Mouse (Mus musculus): Measurements from ENCODE around the gene Omg. TPM values are rescaled to one million over a fixed set of nuclear protein-coding genes. Genes with fewer than 3 reads are reported as not detected.
A peak's percentile ranks its signal among the peaks of the same experiment; 100 is the strongest.

Gene Omg
- not detected in 2 replicates for polyA plus RNA-seq (2012; ENCODE audit: insufficient read depth, insufficient read length, low replicate concordance, missing spikeins)

DNA sequence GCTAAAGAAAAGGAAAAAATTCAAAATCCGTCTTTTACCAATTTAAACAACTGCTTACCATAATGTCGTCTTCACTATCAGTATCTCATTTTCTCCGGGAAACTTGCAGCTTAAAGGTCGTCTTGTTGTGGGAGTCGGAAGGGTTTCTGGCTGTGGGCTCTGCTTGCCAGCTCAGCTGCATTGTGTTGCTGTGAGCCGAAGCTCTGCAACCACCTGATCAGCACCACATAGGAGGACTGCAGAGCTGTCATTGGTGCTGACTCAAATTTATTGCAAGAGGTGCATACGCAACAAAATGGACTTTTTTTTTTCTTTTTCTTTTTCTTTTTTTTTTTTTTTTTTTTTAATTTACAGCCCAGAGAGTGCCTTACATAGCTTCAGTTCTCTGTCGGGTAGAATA, at the start of gene Omg:
Gene Omg (minus strand): TSS at position 240 of the 400 bp plus-strand sequence.
- Histone ChIP-seq H3K27ac (ENCODE audit: insufficient read depth, low read depth, low read length) (peak within 1 kb of the TSS; percentile 54), H3K4me1 (ENCODE audit: control insufficient read depth, insufficient read depth, low read length) (peaks cover 3% of the 10 kb centered on the region; the same call in 1 of the 2 replicates), H3K4me3 (ENCODE audit: insufficient read depth, low read depth, low read length) (peak within 1 kb of the TSS; percentile 29)
- WGBS: 11% methylated on average over 8 of the region's 8 CpGs
- TF ChIP-seq CTCF (IDR thresholded peaks at IDR 0.05; ENCODE audit: insufficient read depth, low read depth, low read length) (no peak), POLR2A (IDR thresholded peaks at IDR 0.05; ENCODE audit: insufficient read depth, low read depth, low read length) (peak; percentile 70)

GRCm38 (mm10) chr11:79552622-79553021, 48.7 kb upstream of the Omg start:
- H3K4me3 ChIP-seq (ENCODE audit: insufficient read depth, low read depth, low read length): no peak overlapping the region
- no peak overlapping the region for H3K27ac ChIP-seq (ENCODE audit: insufficient read depth, low read depth, low read length)
- 89% methylated on average over 1 of the region's 1 CpGs for WGBS
- TF ChIP-seq POLR2A (IDR thresholded peaks at IDR 0.05; ENCODE audit: insufficient read depth, low read depth, low read length): no peak
- no peak for TF ChIP-seq CTCF (IDR thresholded peaks at IDR 0.05; ENCODE audit: insufficient read depth, low read depth, low read length)
- no peaks in the 10 kb centered on the region for H3K4me1 ChIP-seq (ENCODE audit: control insufficient read depth, insufficient read depth, low read length)

DNA sequence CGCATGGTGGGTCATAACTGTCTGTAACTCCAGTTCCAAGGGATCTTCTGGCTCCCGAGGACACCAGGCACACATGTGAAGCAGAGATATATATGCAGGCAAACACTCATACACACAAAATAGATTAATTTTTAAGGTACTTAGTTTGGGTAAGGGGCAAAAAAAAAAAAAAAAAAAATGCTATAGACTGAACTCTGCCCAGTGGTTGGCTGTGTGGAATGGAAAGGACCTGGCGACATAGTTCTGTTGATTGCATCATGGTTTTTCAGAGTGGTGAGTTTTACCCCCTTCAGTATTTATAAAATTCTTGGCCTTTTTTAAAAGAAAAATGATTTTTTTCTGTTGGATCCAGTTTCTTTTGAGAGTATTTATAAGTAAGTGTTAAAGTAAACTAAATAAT, 32.4 kb upstream of the Omg start:
- TF ChIP-seq CTCF (IDR thresholded peaks at IDR 0.05; ENCODE audit: insufficient read depth, low read depth, low read length) (no peak), POLR2A (IDR thresholded peaks at IDR 0.05; ENCODE audit: insufficient read depth, low read depth, low read length) (no peak)
- Histone ChIP-seq H3K27ac (ENCODE audit: insufficient read depth, low read depth, low read length) (no peak overlapping the region), H3K4me1 (ENCODE audit: control insufficient read depth, insufficient read depth, low read length) (peaks cover 10% of the 10 kb centered on the region), H3K4me3 (ENCODE audit: insufficient read depth, low read depth, low read length) (no peak overlapping the region)
- WGBS: 100% methylated on average over 3 of the region's 3 CpGs

GRCm38 (mm10) chr11:79535554-79535953, 31.7 kb upstream of the Omg start:
- no peak overlapping the region for H3K4me3 ChIP-seq (ENCODE audit: insufficient read depth, low read depth, low read length)
- no peak overlapping the region for H3K27ac ChIP-seq (ENCODE audit: insufficient read depth, low read depth, low read length)
- 92% methylated on average over 4 of the region's 4 CpGs for WGBS
- no peak for TF ChIP-seq CTCF (IDR thresholded peaks at IDR 0.05; ENCODE audit: insufficient read depth, low read depth, low read length)
- TF ChIP-seq POLR2A (IDR thresholded peaks at IDR 0.05; ENCODE audit: insufficient read depth, low read depth, low read length): no peak
- peaks cover 10% of the 10 kb centered on the region for H3K4me1 ChIP-seq (ENCODE audit: control insufficient read depth, insufficient read depth, low read length)

- Histone ChIP-seq H3K27ac (ENCODE audit: insufficient read depth, low read depth, low read length) (no peak overlapping the region), H3K4me3 (ENCODE audit: insufficient read depth, low read depth, low read length) (no peak overlapping the region), H3K4me1 (ENCODE audit: control insufficient read depth, insufficient read depth, low read length) (peaks cover 10% of the 10 kb centered on the region)
- WGBS: 53% methylated on average over 8 of the region's 8 CpGs
- TF ChIP-seq POLR2A (IDR thresholded peaks at IDR 0.05; ENCODE audit: insufficient read depth, low read depth, low read length) (no peak), CTCF (IDR thresholded peaks at IDR 0.05; ENCODE audit: insufficient read depth, low read depth, low read length) (no peak)
Measured at GRCm38 (mm10) chr11:79533950-79534690, 30.2 kb upstream of the Omg start.

GRCm38 (mm10) chr11:79533311-79533710, 29.4 kb upstream of the Omg start:
- Histone ChIP-seq H3K4me3 (ENCODE audit: insufficient read depth, low read depth, low read length) (no peak overlapping the region), H3K27ac (ENCODE audit: insufficient read depth, low read depth, low read length) (no peak overlapping the region), H3K4me1 (ENCODE audit: control insufficient read depth, insufficient read depth, low read length) (peaks cover 10% of the 10 kb centered on the region)
- no peak for TF ChIP-seq CTCF (IDR thresholded peaks at IDR 0.05; ENCODE audit: insufficient read depth, low read depth, low read length)
- no peak for TF ChIP-seq POLR2A (IDR thresholded peaks at IDR 0.05; ENCODE audit: insufficient read depth, low read depth, low read length)
- WGBS: 92% methylated on average over 6 of the region's 6 CpGs

DNA sequence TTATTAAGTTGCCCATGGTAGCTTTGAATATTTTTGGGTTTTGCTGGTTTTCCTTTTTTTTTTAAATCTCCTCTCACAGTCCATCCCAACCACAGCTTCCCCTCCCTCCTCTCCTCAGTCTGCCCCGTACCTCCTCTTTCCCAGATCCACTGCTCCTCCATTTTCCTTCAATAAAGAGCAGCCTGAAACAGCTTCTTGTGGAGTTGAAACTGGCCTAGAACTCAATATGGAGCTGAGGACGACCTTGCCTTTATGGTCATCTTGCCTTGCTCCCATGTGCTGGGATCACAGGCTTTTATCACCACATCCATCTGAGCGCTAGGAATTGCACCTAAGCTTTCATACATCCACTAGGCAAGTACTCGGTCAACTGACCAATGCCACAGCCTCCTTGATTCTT, 27.6 kb upstream of the Omg start:
- H3K4me3 ChIP-seq (ENCODE audit: insufficient read depth, low read depth, low read length): no peak overlapping the region
- no peak overlapping the region for H3K27ac ChIP-seq (ENCODE audit: insufficient read depth, low read depth, low read length)
- peaks cover 17% of the 10 kb centered on the region for H3K4me1 ChIP-seq (ENCODE audit: control insufficient read depth, insufficient read depth, low read length)
- WGBS: 95% methylated on average over 4 of the region's 4 CpGs
- no peak for TF ChIP-seq POLR2A (IDR thresholded peaks at IDR 0.05; ENCODE audit: insufficient read depth, low read depth, low read length)
- no peak for TF ChIP-seq CTCF (IDR thresholded peaks at IDR 0.05; ENCODE audit: insufficient read depth, low read depth, low read length)

GRCm38 (mm10) chr11:79530774-79531173, 26.9 kb upstream of the Omg start:
- TF ChIP-seq CTCF (IDR thresholded peaks at IDR 0.05; ENCODE audit: insufficient read depth, low read depth, low read length): no peak
- no peak for TF ChIP-seq POLR2A (IDR thresholded peaks at IDR 0.05; ENCODE audit: insufficient read depth, low read depth, low read length)
- no peak overlapping the region for H3K27ac ChIP-seq (ENCODE audit: insufficient read depth, low read depth, low read length)
- H3K4me1 ChIP-seq (ENCODE audit: control insufficient read depth, insufficient read depth, low read length): peaks cover 17% of the 10 kb centered on the region
- H3K4me3 ChIP-seq (ENCODE audit: insufficient read depth, low read depth, low read length): no peak overlapping the region
- WGBS: 86% methylated on average over 11 of the region's 11 CpGs

- 87% methylated on average over 7 of the region's 7 CpGs for WGBS
- Histone ChIP-seq H3K4me3 (ENCODE audit: insufficient read depth, low read depth, low read length) (no peak within 1 kb of the TSS), H3K4me1 (ENCODE audit: control insufficient read depth, insufficient read depth, low read length) (peaks cover 17% of the 10 kb centered on the region), H3K27ac (ENCODE audit: insufficient read depth, low read depth, low read length) (no peak within 1 kb of the TSS)
- TF ChIP-seq POLR2A (IDR thresholded peaks at IDR 0.05; ENCODE audit: insufficient read depth, low read depth, low read length) (no peak), CTCF (IDR thresholded peaks at IDR 0.05; ENCODE audit: insufficient read depth, low read depth, low read length) (no peak)
Measured at GRCm38 (mm10) chr11:79530333-79530761, 26.5 kb upstream of the Omg start, which contains the start of the genes Evi2 and Evi2a. Evi2 (minus strand) TSS chr11:79530589. Evi2a (minus strand) TSS chr11:79530609.

All from olfactory bulb, adult 2 months (tissue).